Mouse (Mus musculus) C2C12 (cell line): Measurements from ENCODE around the gene 3110082I17Rik. TPM values are rescaled to one million over a fixed set of nuclear protein-coding genes. Genes with fewer than 3 reads are reported as not detected.

Source experiments
- H3K27me3 ChIP-seq: one replicate; pipeline ENCODE4 v1.6.1; 2011; ENCODE audit not compliant: control insufficient read depth, insufficient read depth, insufficient read length
- H3K36me3 ChIP-seq: one replicate; pipeline ENCODE4 v1.6.1; 2011; ENCODE audit not compliant: control insufficient read depth, insufficient read depth
- H3K4me3 ChIP-seq: one replicate; pipeline ENCODE4 v1.5.1; 2011; ENCODE audit warnings: mild to moderate bottlenecking, control low read depth; ENCODE audit not compliant: poor library complexity, insufficient read depth, severe bottlenecking
- H3K79me2 ChIP-seq: one replicate; pipeline ENCODE4 v1.6.1; 2011; ENCODE audit not compliant: control insufficient read depth, insufficient read depth
- H3K79me3 ChIP-seq: one replicate; pipeline ENCODE4 v1.6.1; 2011; ENCODE audit warnings: low read depth, control low read depth
- H3ac ChIP-seq: one replicate; pipeline ENCODE3; 2011; ENCODE audit warnings: low read depth; ENCODE audit not compliant: control insufficient read depth, insufficient read length
- CEBPB ChIP-seq: IDR thresholded peaks from one replicate; pipeline ENCODE4 v1.6.1; 2011; ENCODE audit warnings: low read depth, mild to moderate bottlenecking, control low read depth, moderate library complexity
- CTCF ChIP-seq: IDR thresholded peaks from one replicate; pipeline ENCODE4 v1.5.1; 2011; ENCODE audit not compliant: control insufficient read depth, insufficient read depth, insufficient read length
- FOSL1 ChIP-seq: IDR thresholded peaks from one replicate; pipeline ENCODE4 v1.8.0; 2011; ENCODE audit warnings: mild to moderate bottlenecking, low read length; ENCODE audit not compliant: poor library complexity, insufficient read depth, severe bottlenecking
- MAX ChIP-seq: IDR thresholded peaks from one replicate; pipeline ENCODE4 v1.6.1; 2011; ENCODE audit warnings: mild to moderate bottlenecking, control low read depth
- MYOD1 ChIP-seq: IDR thresholded peaks from one replicate; pipeline ENCODE4 v1.6.1; 2011; ENCODE audit warnings: low read depth; ENCODE audit not compliant: control insufficient read depth, insufficient read length
- MYOG ChIP-seq: IDR thresholded peaks from one replicate; pipeline ENCODE4 v1.6.1; 2011; ENCODE audit not compliant: control insufficient read depth, insufficient read length; ENCODE audit errors: extremely low read depth
- USF1 ChIP-seq: IDR thresholded peaks from one replicate; pipeline ENCODE4 v1.6.1; 2011; ENCODE audit warnings: low read depth, mild to moderate bottlenecking, control low read depth, moderate library complexity
- polyA plus RNA-seq: library from polyadenylated mRNA; unstranded; fragments of >200 nt; fragmentation: generic; extraction: Trizol; gene quantifications from one replicate; pipeline ENCODE4 v1.2.1, GENCODE M21; 2012; ENCODE audit warnings: missing spikeins

The 3110082I17Rik gene
- polyA plus RNA-seq, 1 experiment: 31.4 TPM

- Histone ChIP-seq H3K79me3 (no peaks in the 10 kb centered on the region), H3K4me3 (no peak overlapping the region), H3K27me3 (no peaks in the 10 kb centered on the region)
Measured at GRCm38 (mm10) chr5:139408511-139408910, 51.8 kb downstream of the 3110082I17Rik start.

GRCm38 (mm10) chr5:139407121-139407885 lies 53.0 kb downstream of the 3110082I17Rik start:
- Histone ChIP-seq H3K4me3 (no peak overlapping the region), H3K79me2 (no peaks in the 10 kb centered on the region), H3K36me3 (no peaks in the 10 kb centered on the region), H3ac (no peak overlapping the region), H3K27me3 (no peaks in the 10 kb centered on the region), H3K79me3 (no peaks in the 10 kb centered on the region)
- TF ChIP-seq CTCF: no peak
- TF ChIP-seq MAX: no peak

More at GRCm38 (mm10) chr5:139408511-139408910, 51.8 kb downstream of the 3110082I17Rik start:
- TF ChIP-seq CEBPB (no peak), MYOG (no peak), MYOD1 (no peak), MAX (no peak), FOSL1 (no peak), CTCF (no peak), USF1 (no peak)
- Histone ChIP-seq H3ac (no peak overlapping the region), H3K36me3 (no peaks in the 10 kb centered on the region), H3K79me2 (no peaks in the 10 kb centered on the region)

GRCm38 (mm10) chr5:139405953-139406352 lies 54.4 kb downstream of the 3110082I17Rik start:
- Histone ChIP-seq H3K27me3 (no peaks in the 10 kb centered on the region), H3ac (no peak overlapping the region), H3K4me3 (no peak overlapping the region), H3K36me3 (no peaks in the 10 kb centered on the region), H3K79me3 (no peaks in the 10 kb centered on the region), H3K79me2 (no peaks in the 10 kb centered on the region)
- no peak for TF ChIP-seq USF1
- TF ChIP-seq CTCF: no peak
- no peak for TF ChIP-seq MYOG
- TF ChIP-seq FOSL1: no peak

- TF ChIP-seq CEBPB (no peak), FOSL1 (no peak), MYOD1 (no peak), CTCF (no peak)
- Histone ChIP-seq H3K36me3 (no peaks in the 10 kb centered on the region), H3K4me3 (no peak overlapping the region), H3K79me2 (no peaks in the 10 kb centered on the region), H3ac (no peak overlapping the region), H3K79me3 (no peaks in the 10 kb centered on the region), H3K27me3 (no peaks in the 10 kb centered on the region)
Measured at GRCm38 (mm10) chr5:139405478-139405877, 54.8 kb downstream of the 3110082I17Rik start.

- TF ChIP-seq FOSL1 (no peak), CTCF (no peak), MYOD1 (no peak), CEBPB (no peak), MYOG (no peak), MAX (no peak), USF1 (no peak)
- no peaks in the 10 kb centered on the region for H3K27me3 ChIP-seq
- H3ac ChIP-seq: no peak within 1 kb of the TSS
- H3K79me3 ChIP-seq: no peaks in the 10 kb centered on the region
- no peaks in the 10 kb centered on the region for H3K36me3 ChIP-seq
- no peaks in the 10 kb centered on the region for H3K79me2 ChIP-seq
- H3K4me3 ChIP-seq: no peak within 1 kb of the TSS
Measured at GRCm38 (mm10) chr5:139404801-139405401, 55.4 kb downstream of the 3110082I17Rik start, which contains the start of gene C130050O18Rik. C130050O18Rik (plus strand) TSS chr5:139405280.

- H3ac ChIP-seq: no peak overlapping the region
- no peaks in the 10 kb centered on the region for H3K27me3 ChIP-seq
- TF ChIP-seq USF1 (no peak), FOSL1 (no peak), CEBPB (no peak), MYOG (no peak), CTCF (no peak), MYOD1 (no peak), MAX (no peak)
- no peaks in the 10 kb centered on the region for H3K36me3 ChIP-seq
- H3K79me2 ChIP-seq: no peaks in the 10 kb centered on the region
- H3K4me3 ChIP-seq: no peak overlapping the region
- no peaks in the 10 kb centered on the region for H3K79me3 ChIP-seq
Measured at GRCm38 (mm10) chr5:139403692-139404260, 56.6 kb downstream of the 3110082I17Rik start.
